Mouse (Mus musculus): ENCODE results near the gene Myo1e. TPM values are rescaled to one million over a fixed set of nuclear protein-coding genes. Genes with fewer than 3 reads are reported as not detected.
A peak's percentile ranks its signal among the peaks of the same experiment; 100 is the strongest.

Myo1e gene
- total and polyA plus RNA-seq, 2 experiments: 11.2 to 25.1 TPM

DNA sequence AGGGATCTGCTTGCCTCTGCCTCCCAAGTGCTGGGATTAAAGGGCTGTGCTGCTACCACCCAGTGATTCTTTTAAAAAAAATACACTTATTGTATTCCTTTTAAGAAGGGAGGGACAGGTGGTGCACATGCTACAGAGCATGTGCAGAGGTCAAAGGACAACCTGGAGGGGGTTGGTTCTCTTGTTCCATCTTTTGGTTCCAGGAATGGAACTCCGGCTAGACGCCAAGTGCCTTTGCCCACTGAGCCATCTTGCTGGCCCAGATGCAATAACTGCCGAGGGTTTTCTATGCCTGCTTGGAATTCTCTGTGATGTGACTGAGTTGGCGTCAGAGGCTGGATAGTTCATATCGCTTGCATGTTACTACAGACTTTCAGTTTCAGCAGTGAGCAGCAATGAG lies 58.4 kb downstream of the Myo1e start:
- H3K27me3 ChIP-seq (ENCODE audit: control insufficient read depth, insufficient read depth, low read length): no peaks in the 10 kb centered on the region
- H3K36me3 ChIP-seq (ENCODE audit: control insufficient read depth, insufficient read depth, low read length): no peaks in the 10 kb centered on the region
- TF ChIP-seq POLR2A (IDR thresholded peaks at IDR 0.05; ENCODE audit: extremely low read depth, insufficient read depth, low read length): no peak
- no peak for TF ChIP-seq CTCF (IDR thresholded peaks at IDR 0.05; ENCODE audit: low read depth, low read length)
- H3K4me1 ChIP-seq (ENCODE audit: control insufficient read depth, insufficient read depth, low read length): peaks cover 51% of the 10 kb centered on the region
- peak; percentile 77 for DNase-seq (ENCODE audit: extremely low read depth, low read depth, low spot score)
- H3K27ac ChIP-seq (replicated peaks; ENCODE audit: insufficient read depth, low read depth, low read length): peak overlapping the region; percentile 76
- H3K79me2 ChIP-seq (ENCODE audit: control insufficient read depth, insufficient read depth, low read length): peaks cover 49% of the 10 kb centered on the region; the same call in 1 of the 2 replicates
- 24% methylated on average over 5 of the region's 5 CpGs for WGBS
- no peak overlapping the region for H3K4me3 ChIP-seq (ENCODE audit: insufficient read depth, low read depth, low read length)
- no peak overlapping the region for H3K9ac ChIP-seq (ENCODE audit: low read depth, low read length)

DNA sequence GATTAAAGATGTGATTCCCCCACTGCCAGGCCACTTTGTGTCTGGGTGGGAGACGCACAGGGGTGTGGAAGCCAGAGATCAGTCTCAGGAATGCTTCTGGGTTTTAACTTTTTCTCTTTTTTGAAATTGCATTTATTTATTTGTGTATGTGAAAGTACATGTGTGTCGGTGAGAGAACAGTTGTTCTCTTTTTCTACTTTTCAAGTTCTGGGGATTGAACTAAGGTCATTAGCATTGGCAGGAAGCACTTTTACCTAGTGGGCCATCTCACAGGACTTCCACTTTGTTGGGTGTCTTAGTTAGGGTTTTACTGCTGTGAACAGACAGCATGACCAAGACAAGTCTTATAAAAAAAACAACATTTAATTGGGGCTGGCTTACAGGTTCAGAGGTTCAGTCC lies 59.0 kb downstream of the Myo1e start:
- no peak overlapping the region for H3K9ac ChIP-seq (ENCODE audit: low read depth, low read length)
- DNase-seq (ENCODE audit: extremely low read depth, low read depth, low spot score): peak; percentile 52
- no peaks in the 10 kb centered on the region for H3K36me3 ChIP-seq (ENCODE audit: control insufficient read depth, insufficient read depth, low read length)
- no peak for TF ChIP-seq CTCF (IDR thresholded peaks at IDR 0.05; ENCODE audit: low read depth, low read length)
- TF ChIP-seq POLR2A (IDR thresholded peaks at IDR 0.05; ENCODE audit: extremely low read depth, insufficient read depth, low read length): no peak
- no peak overlapping the region for H3K4me3 ChIP-seq (ENCODE audit: insufficient read depth, low read depth, low read length)
- no peaks in the 10 kb centered on the region for H3K27me3 ChIP-seq (ENCODE audit: control insufficient read depth, insufficient read depth, low read length)
- H3K79me2 ChIP-seq (ENCODE audit: control insufficient read depth, insufficient read depth, low read length): peaks cover 51% of the 10 kb centered on the region; the same call in 1 of the 2 replicates
- H3K4me1 ChIP-seq (ENCODE audit: control insufficient read depth, insufficient read depth, low read length): peaks cover 53% of the 10 kb centered on the region
- H3K27ac ChIP-seq (replicated peaks; ENCODE audit: insufficient read depth, low read depth, low read length): peak overlapping the region; percentile 76
- WGBS: 61% methylated on average over 2 of the region's 2 CpGs

DNA sequence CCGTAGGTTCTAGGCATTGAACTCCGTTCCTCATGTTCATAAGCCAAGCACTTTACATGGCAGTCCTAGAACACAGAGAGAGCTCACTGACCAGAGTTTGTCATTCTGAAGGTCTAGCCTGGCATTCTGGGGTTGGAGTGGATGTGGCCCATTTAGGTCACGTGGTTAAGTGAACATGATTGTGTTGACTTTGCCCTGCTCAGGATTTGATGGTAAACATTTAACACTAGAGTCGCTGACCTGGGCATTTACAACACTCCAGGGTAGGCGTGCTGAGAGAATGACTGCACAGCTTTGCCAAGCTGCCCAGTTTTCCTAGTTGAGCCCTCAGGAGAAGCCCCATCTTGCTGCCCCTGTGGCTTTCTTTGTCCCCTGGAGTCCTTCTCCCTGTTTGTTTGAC lies 60.0 kb downstream of the Myo1e start:
- Histone ChIP-seq H3K36me3 (ENCODE audit: control insufficient read depth, insufficient read depth, low read length) (no peaks in the 10 kb centered on the region), H3K79me2 (ENCODE audit: control insufficient read depth, insufficient read depth, low read length) (peaks cover 54% of the 10 kb centered on the region; the same call in 1 of the 2 replicates), H3K27ac (replicated peaks; ENCODE audit: insufficient read depth, low read depth, low read length) (peak overlapping the region; percentile 97), H3K9ac (ENCODE audit: low read depth, low read length) (peak overlapping the region; percentile 48; the same call in 1 of the 2 replicates), H3K4me3 (ENCODE audit: insufficient read depth, low read depth, low read length) (no peak overlapping the region), H3K4me1 (ENCODE audit: control insufficient read depth, insufficient read depth, low read length) (peaks cover 58% of the 10 kb centered on the region), H3K27me3 (ENCODE audit: control insufficient read depth, insufficient read depth, low read length) (no peaks in the 10 kb centered on the region)
- no peak for TF ChIP-seq CTCF (IDR thresholded peaks at IDR 0.05; ENCODE audit: low read depth, low read length)
- no peak for TF ChIP-seq POLR2A (IDR thresholded peaks at IDR 0.05; ENCODE audit: extremely low read depth, insufficient read depth, low read length)
- 43% methylated on average over 5 of the region's 5 CpGs for WGBS
- DNase-seq (ENCODE audit: extremely low read depth, low read depth, low spot score): peak; percentile 90

DNA sequence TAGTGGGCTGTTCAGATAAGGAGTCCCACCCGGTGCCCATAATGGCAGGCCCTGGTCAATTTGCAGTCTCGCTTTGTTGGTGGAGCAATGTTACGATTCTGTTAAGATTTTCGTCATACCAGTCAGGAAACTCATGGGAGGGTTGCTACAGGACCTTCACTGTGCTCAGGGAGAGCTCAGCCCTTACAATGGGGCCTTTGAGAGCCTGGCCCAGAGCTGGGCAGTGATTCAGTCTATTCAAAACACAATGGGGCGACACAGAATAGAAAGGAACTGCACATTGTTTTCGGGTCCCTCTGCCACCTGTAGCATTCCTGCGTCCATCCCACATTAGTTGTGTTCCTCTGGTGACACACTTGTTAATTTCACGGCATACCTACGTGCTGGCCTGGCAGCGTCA lies 62.2 kb downstream of the Myo1e start:
- Histone ChIP-seq H3K4me3 (ENCODE audit: insufficient read depth, low read depth, low read length) (no peak overlapping the region), H3K79me2 (ENCODE audit: control insufficient read depth, insufficient read depth, low read length) (peaks cover 57% of the 10 kb centered on the region; the same call in 1 of the 2 replicates), H3K27me3 (ENCODE audit: control insufficient read depth, insufficient read depth, low read length) (no peaks in the 10 kb centered on the region), H3K9ac (ENCODE audit: low read depth, low read length) (no peak overlapping the region), H3K27ac (replicated peaks; ENCODE audit: insufficient read depth, low read depth, low read length) (peak overlapping the region; percentile 19), H3K36me3 (ENCODE audit: control insufficient read depth, insufficient read depth, low read length) (no peaks in the 10 kb centered on the region), H3K4me1 (ENCODE audit: control insufficient read depth, insufficient read depth, low read length) (peaks cover 48% of the 10 kb centered on the region)
- TF ChIP-seq POLR2A (IDR thresholded peaks at IDR 0.05; ENCODE audit: extremely low read depth, insufficient read depth, low read length) (no peak), CTCF (IDR thresholded peaks at IDR 0.05; ENCODE audit: low read depth, low read length) (no peak)
- 95% methylated on average over 10 of the region's 10 CpGs for WGBS
- DNase-seq (ENCODE audit: extremely low read depth, low read depth, low spot score): no peak

DNA sequence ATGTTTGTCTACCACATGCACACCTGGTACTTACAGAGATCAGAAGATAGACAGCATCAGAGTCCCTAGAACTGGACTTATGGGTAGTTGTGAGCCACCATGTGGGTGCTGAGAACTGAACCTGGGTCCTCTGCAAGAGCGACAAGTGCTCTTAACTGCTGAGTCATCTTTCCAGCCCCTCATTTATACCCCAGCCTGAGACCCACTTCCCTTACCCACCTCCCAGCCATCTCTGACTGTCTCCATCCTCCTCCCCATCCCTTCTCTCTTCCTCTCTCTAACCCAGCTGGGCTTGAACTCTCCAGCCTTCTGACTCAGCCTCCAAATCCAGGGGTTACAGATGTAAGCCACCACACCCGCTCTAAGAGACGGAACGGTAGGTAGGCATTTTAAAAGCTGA lies 63.3 kb downstream of the Myo1e start:
- no peak for TF ChIP-seq CTCF (IDR thresholded peaks at IDR 0.05; ENCODE audit: low read depth, low read length)
- no peak for TF ChIP-seq POLR2A (IDR thresholded peaks at IDR 0.05; ENCODE audit: extremely low read depth, insufficient read depth, low read length)
- H3K27me3 ChIP-seq (ENCODE audit: control insufficient read depth, insufficient read depth, low read length): no peaks in the 10 kb centered on the region
- no peaks in the 10 kb centered on the region for H3K36me3 ChIP-seq (ENCODE audit: control insufficient read depth, insufficient read depth, low read length)
- no peak overlapping the region for H3K4me3 ChIP-seq (ENCODE audit: insufficient read depth, low read depth, low read length)
- peaks cover 44% of the 10 kb centered on the region for H3K4me1 ChIP-seq (ENCODE audit: control insufficient read depth, insufficient read depth, low read length)
- H3K27ac ChIP-seq (replicated peaks; ENCODE audit: insufficient read depth, low read depth, low read length): peak overlapping the region; percentile 69
- peaks cover 60% of the 10 kb centered on the region; the same call in 1 of the 2 replicates for H3K79me2 ChIP-seq (ENCODE audit: control insufficient read depth, insufficient read depth, low read length)
- no peak for DNase-seq (ENCODE audit: extremely low read depth, low read depth, low spot score)
- 72% methylated on average over 4 of the region's 4 CpGs for WGBS
- no peak overlapping the region for H3K9ac ChIP-seq (ENCODE audit: low read depth, low read length)

DNA sequence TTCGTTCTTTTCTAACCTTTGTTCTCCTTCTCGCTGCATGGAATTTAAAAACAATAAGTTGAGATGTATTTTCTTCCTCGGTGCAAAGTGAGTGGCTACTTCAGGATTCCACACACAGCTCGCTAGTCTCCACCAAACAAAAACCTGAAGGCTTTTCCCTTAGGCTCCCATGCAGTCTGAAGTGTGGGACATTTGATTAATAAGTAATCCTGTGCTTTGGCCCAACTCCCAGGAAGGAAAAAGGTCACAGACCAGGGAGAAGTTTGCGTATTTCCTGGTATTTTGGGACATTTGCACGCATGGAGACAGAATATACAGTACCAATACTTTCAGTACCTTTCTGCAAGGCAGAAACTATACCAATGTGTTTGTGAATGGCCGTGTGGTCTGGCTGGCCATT lies 64.0 kb downstream of the Myo1e start:
- H3K4me3 ChIP-seq (ENCODE audit: insufficient read depth, low read depth, low read length): no peak overlapping the region
- H3K9ac ChIP-seq (ENCODE audit: low read depth, low read length): no peak overlapping the region
- H3K27ac ChIP-seq (replicated peaks; ENCODE audit: insufficient read depth, low read depth, low read length): peak overlapping the region; percentile 98
- peaks cover 63% of the 10 kb centered on the region; the same call in 1 of the 2 replicates for H3K79me2 ChIP-seq (ENCODE audit: control insufficient read depth, insufficient read depth, low read length)
- H3K27me3 ChIP-seq (ENCODE audit: control insufficient read depth, insufficient read depth, low read length): no peaks in the 10 kb centered on the region
- WGBS: 20% methylated on average over 7 of the region's 7 CpGs
- peaks cover 42% of the 10 kb centered on the region for H3K4me1 ChIP-seq (ENCODE audit: control insufficient read depth, insufficient read depth, low read length)
- H3K36me3 ChIP-seq (ENCODE audit: control insufficient read depth, insufficient read depth, low read length): no peaks in the 10 kb centered on the region
- no peak for TF ChIP-seq POLR2A (IDR thresholded peaks at IDR 0.05; ENCODE audit: extremely low read depth, insufficient read depth, low read length)
- no peak for TF ChIP-seq CTCF (IDR thresholded peaks at IDR 0.05; ENCODE audit: low read depth, low read length)
- peak; percentile 93 for DNase-seq (ENCODE audit: extremely low read depth, low read depth, low spot score)
